Comparison of ENCODE assay signal across 8 mouse cellular contexts in genomic region chr15:79791502-79791901, GRCm38 (mm10). TPM values are rescaled to one million over a fixed set of nuclear protein-coding genes. Genes with fewer than 3 reads are reported as not detected.
DNase-seq lines count a peak whose midpoint lies in the region; ATAC-seq and TF ChIP-seq lines count a peak whose summit lies in the region.

No protein-coding gene starts in this region.

- no peaks in the 10 kb centered on the region; the same call in 1 of the 2 replicates for H3K4me1 ChIP-seq in midbrain, embryonic 11.5 days (ENCODE audit: control insufficient read depth, insufficient read depth, low read length)
- peaks cover 3% of the 10 kb centered on the region; the same call in 1 of the 2 replicates for H3K4me1 ChIP-seq in midbrain, embryonic 16.5 days (ENCODE audit: control insufficient read depth, insufficient read depth, low read length)
- no peaks in the 10 kb centered on the region for H3K4me1 ChIP-seq in lung, postnatal 0 days (ENCODE audit: insufficient read depth, low read depth, low read length)

- no peak overlapping the region for H3K9ac ChIP-seq in midbrain, embryonic 11.5 days (ENCODE audit: low read length)
- H3K9ac ChIP-seq in midbrain, embryonic 16.5 days (ENCODE audit: low read depth, low read length) = no peak overlapping the region
- H3K9ac ChIP-seq in lung, postnatal 0 days (replicated peaks; ENCODE audit: low read depth) = no peak overlapping the region

- no peak for TF ChIP-seq EP300 in lung, postnatal 0 days (IDR thresholded peaks at IDR 0.05)

- H3K27me3 ChIP-seq in midbrain, embryonic 11.5 days (ENCODE audit: control insufficient read depth, insufficient read depth, low read length) = no peaks in the 10 kb centered on the region; the same call in 1 of the 2 replicates
- H3K27me3 ChIP-seq in midbrain, embryonic 16.5 days (ENCODE audit: control insufficient read depth, insufficient read depth, low read depth, low read length) = no peaks in the 10 kb centered on the region
- no peaks in the 10 kb centered on the region for H3K27me3 ChIP-seq in lung, postnatal 0 days (replicated peaks; ENCODE audit: insufficient read depth, low read length)

- 3% methylated on average over 12 of the region's 12 CpGs for WGBS in midbrain, embryonic 11.5 days
- 4% methylated on average over 12 of the region's 12 CpGs for WGBS in midbrain, embryonic 16.5 days
- 5% methylated on average over 12 of the region's 12 CpGs for WGBS in lung, postnatal 0 days

- H3K27ac ChIP-seq in midbrain, embryonic 11.5 days (ENCODE audit: low read depth, low read length) = no peak overlapping the region
- H3K27ac ChIP-seq in midbrain, embryonic 16.5 days (ENCODE audit: low read length) = no peak overlapping the region
- no peak overlapping the region for H3K27ac ChIP-seq in lung, postnatal 0 days (ENCODE audit: low read length)

- no peak overlapping the region for H3K4me2 ChIP-seq in midbrain, embryonic 11.5 days
- H3K4me2 ChIP-seq in midbrain, embryonic 16.5 days (ENCODE audit: low read length) = no peak overlapping the region
- H3K4me2 ChIP-seq in lung, postnatal 0 days (replicated peaks; ENCODE audit: low read depth, low read length) = no peak overlapping the region

- ATAC-seq in CD4-positive, CD25-positive, alpha-beta regulatory T cell, adult 4 months = no peak
- ATAC-seq in midbrain, embryonic 11.5 days (ENCODE audit: low FRiP score) = no peak
- ATAC-seq in midbrain, embryonic 16.5 days = no peak
- ATAC-seq in granulocyte monocyte progenitor cell, adult 5-6 weeks (replicated peaks; ENCODE audit: poor library complexity, severe bottlenecking) = peak; percentile 74
- peak; percentile 59 for ATAC-seq in lung, postnatal 0 days

- H3K4me3 ChIP-seq in midbrain, embryonic 11.5 days (ENCODE audit: low read depth, low read length) = no peak overlapping the region
- H3K4me3 ChIP-seq in midbrain, embryonic 16.5 days (ENCODE audit: low read depth, low read length) = no peak overlapping the region
- H3K4me3 ChIP-seq in lung, postnatal 0 days (ENCODE audit: low read depth, low read length) = no peak overlapping the region

- no peaks in the 10 kb centered on the region for H3K9me3 ChIP-seq in midbrain, embryonic 11.5 days (ENCODE audit: control insufficient read depth, low read length)
- H3K9me3 ChIP-seq in midbrain, embryonic 16.5 days (replicated peaks; ENCODE audit: control insufficient read depth, low read length, poor library complexity, severe bottlenecking) = no peaks in the 10 kb centered on the region
- H3K9me3 ChIP-seq in lung, postnatal 0 days (ENCODE audit: low read length) = no peaks in the 10 kb centered on the region

- H3K36me3 ChIP-seq in midbrain, embryonic 11.5 days (ENCODE audit: control insufficient read depth, insufficient read depth, low read length) = no peaks in the 10 kb centered on the region
- peaks cover 2% of the 10 kb centered on the region; the same call in 1 of the 2 replicates for H3K36me3 ChIP-seq in midbrain, embryonic 16.5 days (ENCODE audit: control insufficient read depth, insufficient read depth, low read length)
- H3K36me3 ChIP-seq in lung, postnatal 0 days (ENCODE audit: insufficient read depth, low read length) = no peaks in the 10 kb centered on the region

- DNase-seq in CD4-positive, CD25-positive, alpha-beta regulatory T cell, adult 2 months (ENCODE audit: low read depth, low spot score) = peak; percentile 75
- DNase-seq in midbrain, embryonic 11.5 days (ENCODE audit: low spot score, missing footprints) = peak; percentile 91
- DNase-seq in lung, postnatal 0 days (ENCODE audit: low spot score) = peak; percentile 70
- DNase-seq in thymus, postnatal 36 days = peak; percentile 40 to 44
- no peak for DNase-seq in left cerebral cortex, adult 11 months (ENCODE audit: low spot score)

- peak; percentile 45 for TF ChIP-seq CTCF in lung, postnatal 0 days (IDR thresholded peaks at IDR 0.05)

RNA-seq across cellular contexts. Expression of gene Nptxr, which starts 13.1 kb away (rescaled TPM):
- under 1 TPM in 1 of 2 experiments, not detected in 1; 0.42 TPM for polyA plus RNA-seq in CD4-positive, CD25-positive, alpha-beta regulatory T cell, adult 4 months (2017; shearing (Covaris generic))
- 1.3 and 2.1 TPM in 2 replicates for polyA plus RNA-seq in midbrain, embryonic 11.5 days (2014; fragmentation: Nextera tagmentation; extraction: Ambion mirVana)
- 55.0 and 62.1 TPM in 2 replicates for polyA plus RNA-seq in midbrain, embryonic 16.5 days (2015; fragmentation: Nextera tagmentation; extraction: Ambion mirVana)
- 0.52 and 0.85 TPM in 2 replicates for total RNA-seq in granulocyte monocyte progenitor cell, adult 5-6 weeks (2014; fragmentation: Nextera tagmentation)
- total RNA-seq in granulocyte monocyte progenitor cell, adult 5-6 weeks (2017) = 0.04 and 0.31 TPM in 2 replicates
- 1.0 and 1.2 TPM in 2 replicates for polyA plus RNA-seq in lung, postnatal 0 days (2015; fragmentation: Nextera tagmentation; extraction: Ambion mirVana)

RNA-seq across cellular contexts. Expression of gene Dnal4, which starts 13.9 kb away (rescaled TPM):
- 10 to 100 TPM in 1 of 2 experiments, 1 to 10 TPM in 1; 6.9 to 10.4 TPM for polyA plus RNA-seq in CD4-positive, CD25-positive, alpha-beta regulatory T cell, adult 4 months (2017; shearing (Covaris generic))
- 62.9 and 72.1 TPM in 2 replicates for polyA plus RNA-seq in midbrain, embryonic 11.5 days (2014; fragmentation: Nextera tagmentation; extraction: Ambion mirVana)
- polyA plus RNA-seq in midbrain, embryonic 16.5 days (2015; fragmentation: Nextera tagmentation; extraction: Ambion mirVana) = 69.0 and 76.5 TPM in 2 replicates
- total RNA-seq in granulocyte monocyte progenitor cell, adult 5-6 weeks (2014; fragmentation: Nextera tagmentation) = 9.5 and 27.7 TPM in 2 replicates
- total RNA-seq in granulocyte monocyte progenitor cell, adult 5-6 weeks (2017) = 11.6 and 13.5 TPM in 2 replicates
- 49.5 and 52.4 TPM in 2 replicates for polyA plus RNA-seq in lung, postnatal 0 days (2015; fragmentation: Nextera tagmentation; extraction: Ambion mirVana)

RNA-seq across cellular contexts. Expression of gene Npcd, which starts 42.5 kb away (rescaled TPM):
- not detected for polyA plus RNA-seq in CD4-positive, CD25-positive, alpha-beta regulatory T cell, adult 4 months (2017; shearing (Covaris generic))
- polyA plus RNA-seq in midbrain, embryonic 11.5 days (2014; fragmentation: Nextera tagmentation; extraction: Ambion mirVana) = 0.86 TPM in 1 of 2 replicates, not detected in the other
- 0.74 and 1.3 TPM in 2 replicates for polyA plus RNA-seq in midbrain, embryonic 16.5 days (2015; fragmentation: Nextera tagmentation; extraction: Ambion mirVana)
- not detected in 2 replicates for total RNA-seq in granulocyte monocyte progenitor cell, adult 5-6 weeks (2014; fragmentation: Nextera tagmentation)
- not detected in 2 replicates for total RNA-seq in granulocyte monocyte progenitor cell, adult 5-6 weeks (2017)
- 0.13 TPM in 1 of 2 replicates, not detected in the other for polyA plus RNA-seq in lung, postnatal 0 days (2015; fragmentation: Nextera tagmentation; extraction: Ambion mirVana)

RNA-seq across cellular contexts. Expression of gene Cbx6, which starts 43.0 kb away (rescaled TPM):
- polyA plus RNA-seq in CD4-positive, CD25-positive, alpha-beta regulatory T cell, adult 4 months (2017; shearing (Covaris generic)) = 10 to 100 TPM in 1 of 2 experiments, 1 to 10 TPM in 1; 9.2 to 14.5 TPM
- 17.1 and 18.8 TPM in 2 replicates for polyA plus RNA-seq in midbrain, embryonic 11.5 days (2014; fragmentation: Nextera tagmentation; extraction: Ambion mirVana)
- 73.2 and 73.7 TPM in 2 replicates for polyA plus RNA-seq in midbrain, embryonic 16.5 days (2015; fragmentation: Nextera tagmentation; extraction: Ambion mirVana)
- 10.6 and 13.5 TPM in 2 replicates for total RNA-seq in granulocyte monocyte progenitor cell, adult 5-6 weeks (2014; fragmentation: Nextera tagmentation)
- 10.8 and 11.6 TPM in 2 replicates for total RNA-seq in granulocyte monocyte progenitor cell, adult 5-6 weeks (2017)
- 52.2 and 60.6 TPM in 2 replicates for polyA plus RNA-seq in lung, postnatal 0 days (2015; fragmentation: Nextera tagmentation; extraction: Ambion mirVana)

RNA-seq across cellular contexts. Expression of gene Sun2, which starts 49.2 kb away (rescaled TPM):
- 10 to 100 TPM; 12.8 to 20.2 TPM for polyA plus RNA-seq in CD4-positive, CD25-positive, alpha-beta regulatory T cell, adult 4 months (2017; shearing (Covaris generic))
- polyA plus RNA-seq in midbrain, embryonic 11.5 days (2014; fragmentation: Nextera tagmentation; extraction: Ambion mirVana) = 3.0 and 4.2 TPM in 2 replicates
- 5.7 and 6.0 TPM in 2 replicates for polyA plus RNA-seq in midbrain, embryonic 16.5 days (2015; fragmentation: Nextera tagmentation; extraction: Ambion mirVana)
- 120 and 133 TPM in 2 replicates for total RNA-seq in granulocyte monocyte progenitor cell, adult 5-6 weeks (2014; fragmentation: Nextera tagmentation)
- total RNA-seq in granulocyte monocyte progenitor cell, adult 5-6 weeks (2017) = 227 and 268 TPM in 2 replicates
- 4.5 and 5.1 TPM in 2 replicates for polyA plus RNA-seq in lung, postnatal 0 days (2015; fragmentation: Nextera tagmentation; extraction: Ambion mirVana)

Comparison
In these comparisons a context has a peak if more than half of its experiments do, and no peak if none do; other contexts are left out.
1. RNA of gene Nptxr, which starts 13.1 kb away (polyA plus RNA-seq): 55.0 to 62.1 TPM in midbrain, embryonic 16.5 days; 1.3 to 2.1 TPM in midbrain, embryonic 11.5 days, 1.0 to 1.2 TPM in lung, postnatal 0 days and 0.42 TPM in CD4-positive, CD25-positive, alpha-beta regulatory T cell, adult 4 months; every median in the first group is over 10 times any median in the second.
2. ATAC-seq: peak in granulocyte monocyte progenitor cell, adult 5-6 weeks (single experiment) and lung, postnatal 0 days (single experiment); none in CD4-positive, CD25-positive, alpha-beta regulatory T cell, adult 4 months (single experiment), midbrain, embryonic 11.5 days (single experiment) and midbrain, embryonic 16.5 days (single experiment).